Mouse (Mus musculus): ENCODE results near the gene Tas1r2. TPM values are rescaled to one million over a fixed set of nuclear protein-coding genes. Genes with fewer than 3 reads are reported as not detected.

Gene Tas1r2
- polyA plus RNA-seq, 1 experiment from 2014 or later: not detected

Small RNA genes lying within 50 kb of the gene (microRNA-seq; reads per million reads assigned to microRNA genes)
- gene Mir7020: not detected

Other genes with a start within 250 kb of the Tas1r2 start
- 4.2 and 4.3 TPM in 2 replicates for gene Iffo2, start 123.0 kb upstream of the Tas1r2 start, polyA plus RNA-seq (2016; fragmentation: Nextera tagmentation; extraction: Ambion mirVana)
- gene Gm21969, start 50.4 kb upstream of the Tas1r2 start, polyA plus RNA-seq (2016; fragmentation: Nextera tagmentation; extraction: Ambion mirVana): not detected in 2 replicates
- 24.4 and 25.1 TPM in 2 replicates for gene Aldh4a1, start 30.7 kb upstream of the Tas1r2 start, polyA plus RNA-seq (2016; fragmentation: Nextera tagmentation; extraction: Ambion mirVana)
- 1.5 and 2.6 TPM in 2 replicates for gene Pax7, start 180.0 kb downstream of the Tas1r2 start, polyA plus RNA-seq (2016; fragmentation: Nextera tagmentation; extraction: Ambion mirVana)